Mouse (Mus musculus): ENCODE results near the gene Olfr503. TPM values are rescaled to one million over a fixed set of nuclear protein-coding genes. Genes with fewer than 3 reads are reported as not detected.

The Olfr503 gene
- not detected for total RNA-seq (2023)

GRCm38 (mm10) chr7:108544227-108544626, at the start of gene Olfr503:
TSS of gene Olfr503 (plus strand) at chr7:108544527.

GRCm38 (mm10) chr7:108524965-108525364, 19.4 kb upstream of the Olfr503 start, which contains the start of gene Olfr502:
TSS of gene Olfr502 (minus strand) at chr7:108525065.

GRCm38 (mm10) chr7:108565693-108566092, 21.4 kb downstream of the Olfr503 start, which contains the start of gene Olfr504:
TSS of gene Olfr504 (minus strand) at chr7:108565793.

Other genes with a start within 250 kb of the Olfr503 start
- gene Olfr491, start 231.1 kb upstream of the Olfr503 start, total RNA-seq (2023) = not detected
- not detected for gene Olfr492, start 220.9 kb upstream of the Olfr503 start, total RNA-seq (2023)
- gene Olfr493, start 197.5 kb upstream of the Olfr503 start, total RNA-seq (2023) = not detected
- not detected for gene Olfr494, start 179.2 kb upstream of the Olfr503 start, total RNA-seq (2023)
- not detected for gene Olfr495, start 151.4 kb upstream of the Olfr503 start, total RNA-seq (2023)
- not detected for gene Olfr497, start 124.1 kb upstream of the Olfr503 start, total RNA-seq (2023)
- not detected for gene Olfr498, start 79.2 kb upstream of the Olfr503 start, total RNA-seq (2023)
- gene Olfr502, start 19.5 kb upstream of the Olfr503 start, total RNA-seq (2023) = not detected
- gene Olfr504, start 21.3 kb downstream of the Olfr503 start, total RNA-seq (2023) = not detected
- gene Olfr506, start 66.3 kb downstream of the Olfr503 start, total RNA-seq (2023) = not detected
- not detected for gene Olfr507, start 77.3 kb downstream of the Olfr503 start, total RNA-seq (2023)
- not detected for gene Olfr508, start 85.5 kb downstream of the Olfr503 start, total RNA-seq (2023)
- gene Olfr509, start 107.4 kb downstream of the Olfr503 start, total RNA-seq (2023) = under 1 TPM in 1 of 2 experiments, not detected in 1; 0.15 TPM
- gene Olfr510, start 121.9 kb downstream of the Olfr503 start, total RNA-seq (2023) = not detected
- not detected for gene Olfr512, start 168.8 kb downstream of the Olfr503 start, total RNA-seq (2023)
- gene Olfr513, start 206.4 kb downstream of the Olfr503 start, total RNA-seq (2023) = not detected

All from B cell, adult 67 days (primary cell).